Mouse (Mus musculus): Measurements from ENCODE around the gene B2m. TPM values are rescaled to one million over a fixed set of nuclear protein-coding genes. Genes with fewer than 3 reads are reported as not detected.

Gene B2m
- polyA plus RNA-seq, 1 experiment from 2014 or later, result 403 TPM

DNA sequence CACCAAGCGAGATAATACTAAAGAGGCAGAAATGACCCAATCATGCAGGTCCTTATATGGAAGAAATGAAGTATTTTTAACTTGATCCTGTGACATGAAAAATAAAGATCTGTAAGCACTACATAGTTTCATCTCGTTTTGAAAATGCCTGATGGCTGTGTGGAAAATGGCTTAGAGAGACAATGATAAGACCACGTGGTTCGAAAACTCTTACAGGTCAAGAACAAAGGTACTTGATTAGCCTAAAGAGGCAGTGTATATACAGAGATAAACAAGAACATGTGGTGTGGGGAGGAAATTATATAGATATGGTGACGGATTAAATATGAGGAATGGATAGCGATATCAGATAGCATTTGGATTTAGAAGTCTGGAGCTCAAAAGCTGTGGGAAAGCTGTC, 23.8 kb downstream of the B2m start:
- H3K4me1 ChIP-seq (ENCODE audit: control insufficient read depth, insufficient read depth, low read length), result no peaks in the 10 kb centered on the region
- 66% methylated on average over 6 of the region's 6 CpGs for WGBS
- H3K4me3 ChIP-seq (ENCODE audit: low read length), result no peak overlapping the region
- no peak overlapping the region for H3K27ac ChIP-seq (ENCODE audit: low read length)
- H3K36me3 ChIP-seq (ENCODE audit: control insufficient read depth, insufficient read depth), result no peaks in the 10 kb centered on the region
- H3K9ac ChIP-seq (ENCODE audit: low read length), result no peak overlapping the region
- ATAC-seq (replicated peaks; ENCODE audit: extremely low read depth, insufficient read depth, low FRiP score), result no peak
- no peaks in the 10 kb centered on the region for H3K9me3 ChIP-seq (replicated peaks; ENCODE audit: control insufficient read depth, low read length)
- no peaks in the 10 kb centered on the region for H3K27me3 ChIP-seq (ENCODE audit: control insufficient read depth, insufficient read depth, low read length)
- H3K4me2 ChIP-seq (ENCODE audit: low read depth, low read length), result no peak overlapping the region

DNA sequence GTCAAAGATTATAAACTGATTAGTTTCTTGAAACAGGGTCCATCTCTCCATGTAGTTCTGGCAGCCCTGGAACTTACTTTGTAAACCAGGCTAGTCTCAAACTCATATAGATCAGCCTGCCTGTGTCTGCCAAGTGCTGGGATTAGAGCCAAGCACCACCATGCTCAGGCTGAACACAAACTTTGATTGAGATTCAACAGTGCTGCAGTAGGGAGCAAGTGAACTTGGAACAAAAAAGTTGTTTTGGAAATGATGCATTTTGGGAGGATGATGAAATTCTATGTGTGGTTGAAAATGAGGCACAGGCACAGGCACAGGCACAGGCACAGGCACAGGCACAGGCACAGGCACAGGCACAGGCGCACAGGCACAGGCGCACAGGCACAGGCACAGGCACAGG, 24.7 kb downstream of the B2m start:
- WGBS, result 100% methylated on average over 2 of the region's 2 CpGs
- H3K9ac ChIP-seq (ENCODE audit: low read length), result no peak overlapping the region
- ATAC-seq (replicated peaks; ENCODE audit: extremely low read depth, insufficient read depth, low FRiP score), result no peak
- H3K36me3 ChIP-seq (ENCODE audit: control insufficient read depth, insufficient read depth), result no peaks in the 10 kb centered on the region
- no peaks in the 10 kb centered on the region for H3K4me1 ChIP-seq (ENCODE audit: control insufficient read depth, insufficient read depth, low read length)
- H3K4me2 ChIP-seq (ENCODE audit: low read depth, low read length), result no peak overlapping the region
- H3K4me3 ChIP-seq (ENCODE audit: low read length), result no peak overlapping the region
- H3K27ac ChIP-seq (ENCODE audit: low read length), result no peak overlapping the region
- no peaks in the 10 kb centered on the region for H3K27me3 ChIP-seq (ENCODE audit: control insufficient read depth, insufficient read depth, low read length)
- H3K9me3 ChIP-seq (replicated peaks; ENCODE audit: control insufficient read depth, low read length), result no peaks in the 10 kb centered on the region

DNA sequence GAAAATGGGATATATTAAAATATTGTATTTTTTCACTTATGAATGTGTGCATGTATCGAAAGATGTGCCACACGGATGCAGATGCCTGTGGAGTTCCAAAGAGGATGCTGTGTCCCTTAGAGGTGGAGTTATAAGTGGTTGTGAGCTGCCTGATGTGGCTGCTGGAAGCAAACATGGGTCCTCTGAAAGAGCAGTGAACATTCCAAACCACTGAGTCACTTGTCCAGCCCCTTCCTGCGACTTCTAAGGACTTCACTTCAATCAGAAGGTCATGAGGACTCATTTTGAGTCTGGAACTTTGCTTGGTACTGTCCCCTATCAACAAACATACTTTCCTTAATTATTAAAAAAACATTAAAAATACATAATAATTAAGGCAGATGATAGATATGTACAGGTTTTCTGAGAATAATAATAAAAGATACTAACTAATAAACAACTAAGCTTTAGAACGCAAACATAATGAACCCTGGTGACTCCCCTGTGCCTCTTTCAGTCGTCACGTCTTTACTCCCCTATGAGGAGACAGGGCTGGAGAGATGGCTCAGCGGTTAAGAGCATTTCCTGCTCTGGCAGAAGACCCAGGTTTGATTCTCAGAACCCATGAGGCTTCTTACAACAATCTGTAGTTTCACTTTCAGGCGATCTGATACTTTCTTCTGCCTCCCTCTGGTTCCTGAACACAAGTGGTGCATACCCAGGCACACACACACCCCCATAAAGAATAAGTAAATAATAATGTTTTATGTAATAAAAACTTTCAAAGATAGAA, 32.8 kb downstream of the B2m start:
- Histone ChIP-seq H3K27ac (ENCODE audit: low read length) (no peak overlapping the region), H3K4me2 (ENCODE audit: low read depth, low read length) (no peak overlapping the region), H3K4me1 (ENCODE audit: control insufficient read depth, insufficient read depth, low read length) (no peaks in the 10 kb centered on the region), H3K36me3 (ENCODE audit: control insufficient read depth, insufficient read depth) (no peaks in the 10 kb centered on the region), H3K4me3 (ENCODE audit: low read length) (no peak overlapping the region), H3K9ac (ENCODE audit: low read length) (no peak overlapping the region), H3K9me3 (replicated peaks; ENCODE audit: control insufficient read depth, low read length) (no peaks in the 10 kb centered on the region), H3K27me3 (ENCODE audit: control insufficient read depth, insufficient read depth, low read length) (no peaks in the 10 kb centered on the region)
- 60% methylated on average over 8 of the region's 8 CpGs for WGBS
- no peak for ATAC-seq (replicated peaks; ENCODE audit: extremely low read depth, insufficient read depth, low FRiP score)

DNA sequence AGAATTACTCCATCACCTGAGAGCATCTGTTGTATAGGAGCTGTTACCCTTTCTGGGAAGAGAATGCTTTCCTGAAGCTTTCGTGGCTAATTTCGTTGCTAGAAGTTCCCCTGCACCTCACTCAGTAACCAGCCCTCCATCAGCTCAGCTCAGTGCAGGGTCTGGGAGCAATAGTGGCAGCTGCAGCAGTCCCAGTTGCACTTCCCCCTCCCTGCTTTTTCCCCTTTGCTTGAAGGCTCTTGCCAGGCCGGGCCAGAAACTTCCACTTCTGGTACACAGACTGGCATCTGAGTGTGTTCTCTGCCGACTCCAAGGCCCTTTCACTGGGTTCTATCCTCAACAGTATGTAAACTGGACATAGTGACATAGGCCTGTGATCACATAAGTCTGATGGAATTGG, 37.6 kb downstream of the B2m start:
- ATAC-seq (replicated peaks; ENCODE audit: extremely low read depth, insufficient read depth, low FRiP score), result no peak
- Histone ChIP-seq H3K36me3 (ENCODE audit: control insufficient read depth, insufficient read depth) (no peaks in the 10 kb centered on the region), H3K27ac (ENCODE audit: low read length) (no peak overlapping the region), H3K4me2 (ENCODE audit: low read depth, low read length) (no peak overlapping the region), H3K27me3 (ENCODE audit: control insufficient read depth, insufficient read depth, low read length) (no peaks in the 10 kb centered on the region), H3K4me3 (ENCODE audit: low read length) (no peak overlapping the region), H3K9me3 (replicated peaks; ENCODE audit: control insufficient read depth, low read length) (no peaks in the 10 kb centered on the region), H3K4me1 (ENCODE audit: control insufficient read depth, insufficient read depth, low read length) (no peaks in the 10 kb centered on the region), H3K9ac (ENCODE audit: low read length) (no peak overlapping the region)
- WGBS, result 77% methylated on average over 4 of the region's 4 CpGs

DNA sequence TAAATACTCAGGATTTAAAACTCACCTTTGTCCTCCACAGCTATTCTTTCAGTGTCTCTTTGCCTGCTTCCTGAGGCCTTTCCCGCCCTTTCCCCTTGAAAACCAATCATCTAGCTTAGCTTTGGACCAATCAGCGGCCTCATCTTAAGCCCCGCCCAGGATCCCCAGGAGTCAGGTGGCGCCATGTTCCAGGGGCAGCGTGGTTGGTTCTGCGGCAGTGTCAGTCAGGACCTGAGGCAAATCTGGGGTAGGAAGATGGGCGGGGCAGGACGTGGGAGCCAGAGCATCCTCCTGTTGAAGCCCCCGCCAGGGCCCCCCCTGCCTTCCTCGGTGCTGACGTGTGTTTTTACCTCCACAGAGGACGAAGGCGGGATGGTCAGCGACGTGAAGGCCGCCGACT, 38.6 kb downstream of the B2m start, which contains the start of the genes Patl2 and Terb2:
Patl2 (minus strand) TSS at position 84 of the 400 bp plus-strand sequence.
Terb2 (plus strand) TSS at position 167 of the 400 bp plus-strand sequence.
- Histone ChIP-seq H3K4me1 (ENCODE audit: control insufficient read depth, insufficient read depth, low read length) (no peaks in the 10 kb centered on the region), H3K9me3 (replicated peaks; ENCODE audit: control insufficient read depth, low read length) (no peaks in the 10 kb centered on the region), H3K4me3 (ENCODE audit: low read length) (no peak within 1 kb of the TSS), H3K9ac (ENCODE audit: low read length) (no peak within 1 kb of the TSS), H3K27me3 (ENCODE audit: control insufficient read depth, insufficient read depth, low read length) (no peaks in the 10 kb centered on the region), H3K36me3 (ENCODE audit: control insufficient read depth, insufficient read depth) (no peaks in the 10 kb centered on the region), H3K4me2 (ENCODE audit: low read depth, low read length) (no peak within 1 kb of the TSS), H3K27ac (ENCODE audit: low read length) (no peak within 1 kb of the TSS)
- no peak for ATAC-seq (replicated peaks; ENCODE audit: extremely low read depth, insufficient read depth, low FRiP score)
- WGBS, result 69% methylated on average over 17 of the region's 17 CpGs

DNA sequence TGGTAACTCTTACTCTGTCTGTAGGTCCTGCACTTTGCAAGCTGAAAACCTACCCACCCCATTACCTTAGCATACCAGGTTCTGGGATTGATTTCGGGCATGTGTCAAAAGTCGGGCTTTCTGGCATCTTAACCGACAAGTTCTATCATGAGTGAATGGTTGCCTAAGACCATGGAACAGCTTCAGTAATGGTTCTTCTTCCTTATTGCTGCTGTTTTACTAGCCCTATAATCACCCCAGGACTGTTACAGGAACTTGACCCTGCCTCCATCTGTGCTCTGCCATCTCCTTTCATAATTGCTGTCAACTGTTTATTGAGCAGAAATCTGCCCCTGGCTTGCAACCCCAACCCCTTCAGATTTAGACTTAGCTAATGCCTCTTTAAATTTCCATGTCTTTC, 39.3 kb downstream of the B2m start:
- Histone ChIP-seq H3K4me2 (ENCODE audit: low read depth, low read length) (no peak overlapping the region), H3K36me3 (ENCODE audit: control insufficient read depth, insufficient read depth) (no peaks in the 10 kb centered on the region), H3K9me3 (replicated peaks; ENCODE audit: control insufficient read depth, low read length) (no peaks in the 10 kb centered on the region), H3K27me3 (ENCODE audit: control insufficient read depth, insufficient read depth, low read length) (no peaks in the 10 kb centered on the region), H3K4me3 (ENCODE audit: low read length) (no peak overlapping the region), H3K9ac (ENCODE audit: low read length) (no peak overlapping the region), H3K27ac (ENCODE audit: low read length) (no peak overlapping the region), H3K4me1 (ENCODE audit: control insufficient read depth, insufficient read depth, low read length) (no peaks in the 10 kb centered on the region)
- 97% methylated on average over 3 of the region's 3 CpGs for WGBS
- no peak for ATAC-seq (replicated peaks; ENCODE audit: extremely low read depth, insufficient read depth, low FRiP score)

DNA sequence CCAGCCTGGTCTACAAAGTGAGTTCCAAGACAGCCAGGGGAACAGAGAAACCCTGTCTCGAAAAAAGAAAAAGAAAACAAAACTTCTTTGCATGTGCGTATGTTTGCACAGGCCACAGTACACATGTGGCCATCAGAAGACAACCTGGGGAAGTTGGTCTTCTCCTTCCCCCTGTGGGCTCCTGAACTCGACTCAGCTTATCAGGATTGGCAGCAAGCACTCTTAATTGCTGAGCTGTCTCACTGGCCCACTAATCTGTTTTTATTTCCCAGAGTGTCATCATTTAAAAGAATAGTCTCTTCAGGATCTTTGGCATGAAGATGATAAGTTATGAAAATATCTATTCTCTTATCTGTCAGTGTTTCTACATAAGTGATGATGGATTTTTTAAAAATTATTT, 44.4 kb downstream of the B2m start:
- H3K4me2 ChIP-seq (ENCODE audit: low read depth, low read length), result no peak overlapping the region
- no peaks in the 10 kb centered on the region for H3K27me3 ChIP-seq (ENCODE audit: control insufficient read depth, insufficient read depth, low read length)
- no peaks in the 10 kb centered on the region for H3K4me1 ChIP-seq (ENCODE audit: control insufficient read depth, insufficient read depth, low read length)
- H3K9me3 ChIP-seq (replicated peaks; ENCODE audit: control insufficient read depth, low read length), result no peaks in the 10 kb centered on the region
- H3K27ac ChIP-seq (ENCODE audit: low read length), result no peak overlapping the region
- no peaks in the 10 kb centered on the region for H3K36me3 ChIP-seq (ENCODE audit: control insufficient read depth, insufficient read depth)
- no peak overlapping the region for H3K4me3 ChIP-seq (ENCODE audit: low read length)
- 70% methylated on average over 3 of the region's 3 CpGs for WGBS
- no peak overlapping the region for H3K9ac ChIP-seq (ENCODE audit: low read length)
- no peak for ATAC-seq (replicated peaks; ENCODE audit: extremely low read depth, insufficient read depth, low FRiP score)

DNA sequence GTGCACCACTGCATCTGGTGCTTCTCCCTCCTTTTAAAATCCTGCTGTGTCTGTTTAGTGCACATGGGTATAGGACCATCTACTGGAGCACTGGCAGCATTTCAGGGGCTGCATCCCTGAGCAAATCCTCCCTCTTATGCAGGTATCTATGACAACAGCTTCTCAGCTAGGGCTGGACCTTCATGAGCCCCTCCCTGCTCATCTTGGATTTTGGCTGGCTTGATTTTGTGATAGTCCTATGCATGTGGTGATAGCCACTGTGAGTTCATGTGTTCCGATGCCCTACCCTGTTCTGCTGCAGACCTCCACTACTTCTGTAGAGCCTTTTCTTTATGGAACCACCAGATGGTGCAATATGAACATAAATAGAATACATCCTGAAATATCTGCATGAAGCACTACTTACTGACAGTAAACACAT, 47.0 kb downstream of the B2m start:
- ATAC-seq (replicated peaks; ENCODE audit: extremely low read depth, insufficient read depth, low FRiP score), result no peak
- Histone ChIP-seq H3K27ac (ENCODE audit: low read length) (no peak overlapping the region), H3K27me3 (ENCODE audit: control insufficient read depth, insufficient read depth, low read length) (no peaks in the 10 kb centered on the region), H3K4me1 (ENCODE audit: control insufficient read depth, insufficient read depth, low read length) (no peaks in the 10 kb centered on the region), H3K4me2 (ENCODE audit: low read depth, low read length) (no peak overlapping the region), H3K9ac (ENCODE audit: low read length) (no peak overlapping the region), H3K4me3 (ENCODE audit: low read length) (no peak overlapping the region), H3K9me3 (replicated peaks; ENCODE audit: control insufficient read depth, low read length) (no peaks in the 10 kb centered on the region), H3K36me3 (ENCODE audit: control insufficient read depth, insufficient read depth) (no peaks in the 10 kb centered on the region)
- WGBS, result 50% methylated on average over 1 of the region's 1 CpGs

DNA sequence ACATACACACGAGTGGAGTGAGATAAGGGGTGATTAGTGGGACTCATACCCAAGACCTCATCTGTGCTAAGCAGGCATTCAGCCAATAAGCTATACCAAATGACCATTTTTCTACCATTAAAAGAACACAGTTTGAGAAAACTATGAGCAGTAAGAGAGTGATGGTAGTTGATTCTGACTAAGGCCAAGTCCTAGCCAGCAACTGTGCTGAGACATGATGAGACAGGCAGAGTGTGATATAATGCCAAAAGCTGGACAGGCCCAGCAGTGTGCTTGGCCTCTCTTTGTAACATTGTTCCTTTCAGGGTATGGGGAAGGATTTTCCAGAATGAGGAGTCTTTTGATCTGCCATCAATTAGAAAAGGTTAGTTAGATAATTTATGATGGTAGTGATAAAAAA, 54.0 kb downstream of the B2m start:
- ATAC-seq (replicated peaks; ENCODE audit: extremely low read depth, insufficient read depth, low FRiP score), result no peak
- 41% methylated on average over 1 of the region's 1 CpGs for WGBS

More for the DNA sequence above, 54.0 kb downstream of the B2m start:
- H3K4me3 ChIP-seq (ENCODE audit: low read length), result no peak overlapping the region
- H3K36me3 ChIP-seq (ENCODE audit: control insufficient read depth, insufficient read depth), result no peaks in the 10 kb centered on the region
- no peak overlapping the region for H3K9ac ChIP-seq (ENCODE audit: low read length)
- H3K27ac ChIP-seq (ENCODE audit: low read length), result no peak overlapping the region
- no peaks in the 10 kb centered on the region for H3K9me3 ChIP-seq (replicated peaks; ENCODE audit: control insufficient read depth, low read length)
- H3K4me1 ChIP-seq (ENCODE audit: control insufficient read depth, insufficient read depth, low read length), result no peaks in the 10 kb centered on the region
- H3K27me3 ChIP-seq (ENCODE audit: control insufficient read depth, insufficient read depth, low read length), result no peaks in the 10 kb centered on the region
- H3K4me2 ChIP-seq (ENCODE audit: low read depth, low read length), result no peak overlapping the region
